Mouse (Mus musculus) layer of hippocampus, adult 9-11 months (tissue): ENCODE measurements around the gene Gm7876.
"Not testable (repeated sequence)": the region's sequence is repeated elsewhere in the genome, so short reads cannot be mapped to it uniquely, and the experiment has no call there.

Experiments
- DNase-seq: peaks from one replicate; pipeline ENCODE4 v3.0.0; 2022

Gm7876 gene

DNA sequence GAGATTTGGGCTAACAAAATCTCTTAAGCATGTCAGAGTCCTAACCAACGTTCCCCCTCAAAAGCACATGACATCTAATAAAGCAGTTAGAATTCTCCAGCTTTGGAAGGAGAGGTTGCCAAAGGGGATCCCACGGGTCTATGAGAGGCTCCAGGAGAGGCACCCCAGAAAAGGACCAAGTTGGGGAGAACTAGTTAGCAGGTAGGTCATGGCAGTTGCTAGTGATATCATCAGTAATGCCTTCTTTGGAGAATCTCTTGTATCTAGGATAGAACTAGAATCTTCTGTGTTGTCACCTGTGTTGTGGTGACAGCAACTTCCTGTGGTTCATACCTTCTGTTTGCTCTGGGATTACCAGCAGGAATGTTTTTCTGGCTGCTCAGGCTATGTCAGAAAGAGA lies at the start of gene Gm7876:
Gene Gm7876 (plus strand): TSS at position 301 of the 400 bp plus-strand sequence.
- not testable (repeated sequence) for DNase-seq

DNA sequence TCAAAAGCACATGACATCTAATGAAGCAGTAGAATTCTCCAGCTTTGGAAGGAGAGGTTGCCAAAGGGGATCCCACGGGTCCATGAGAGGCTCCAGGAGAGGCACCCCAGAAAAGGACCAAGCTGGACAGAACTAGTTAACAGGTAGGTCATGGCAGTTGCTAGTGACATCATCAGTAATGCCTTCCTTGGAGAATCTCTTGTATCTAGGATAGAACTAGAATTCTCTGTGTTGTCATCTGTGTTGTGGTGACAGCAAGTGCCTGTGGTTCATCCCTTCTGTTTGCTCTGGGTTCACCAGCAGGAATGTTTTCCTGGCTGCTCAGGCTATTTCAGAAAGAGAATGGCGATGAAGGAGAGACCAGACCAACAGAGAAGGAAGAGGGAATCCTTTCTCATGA lies 45.1 kb upstream of the Gm7876 start, which contains the start of gene Gm3239:
Gene Gm3239 (plus strand): TSS at position 301 of the 400 bp plus-strand sequence.
- DNase-seq, result not testable (repeated sequence)

- DNase-seq, result not testable (repeated sequence)
Measured at GRCm38 (mm10) chr14:4726038-4726880, 17.2 kb downstream of the Gm7876 start, which contains the start of gene Gm3252. Gm3252 (plus strand) TSS chr14:4726775.
